11 mouse cellular contexts compared by ENCODE assay signal in the genomic region with DNA sequence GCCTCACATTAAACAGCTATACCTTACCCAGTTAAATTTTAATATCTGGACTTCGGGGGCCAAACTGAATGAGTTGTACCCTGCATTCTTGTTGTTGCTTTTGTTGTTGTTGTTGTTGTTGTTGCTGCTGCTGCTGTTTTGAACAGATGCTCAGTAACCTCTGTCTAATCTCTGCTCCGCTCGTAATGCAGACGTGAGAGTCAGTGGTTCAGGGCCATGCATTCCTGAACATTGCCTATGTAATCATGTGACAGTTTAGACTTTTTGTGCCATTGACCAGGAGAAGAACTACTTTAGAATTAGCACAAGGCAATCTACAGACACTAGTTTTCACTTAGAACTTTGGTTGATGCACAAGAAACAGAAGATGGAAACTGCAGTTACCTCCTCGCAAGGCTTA. TPM values are rescaled to one million over a fixed set of nuclear protein-coding genes. Genes with fewer than 3 reads are reported as not detected.
DNase-seq lines count a peak whose midpoint lies in the region; ATAC-seq and TF ChIP-seq lines count a peak whose summit lies in the region.
"Not testable (repeated sequence)": the region's sequence is repeated elsewhere in the genome, so short reads cannot be mapped to it uniquely, and the experiment has no call there.
"Had no signal": no experiment of that assay in that cellular context is flagged by ENCODE, and none has a peak within 500 bp of the region (broad histone marks: within the 10 kb centered on the region; RNA-seq: fewer than 3 reads in every experiment).

No protein-coding gene starts in this region.

- 64% methylated on average over 5 of the region's 5 CpGs for WGBS in forebrain, embryonic 11.5 days
- WGBS in heart, embryonic 12.5 days = 62% methylated on average over 5 of the region's 5 CpGs
- WGBS in hindbrain, embryonic 13.5 days = 58% methylated on average over 5 of the region's 5 CpGs
- 63% methylated on average over 5 of the region's 5 CpGs for WGBS in kidney, embryonic 14.5 days
- 67% methylated on average over 5 of the region's 5 CpGs for WGBS in limb, embryonic 14.5 days
- 60% methylated on average over 5 of the region's 5 CpGs for WGBS in midbrain, embryonic 12.5 days
- WGBS in neural tube, embryonic 14.5 days = 55% methylated on average over 5 of the region's 5 CpGs

- TF ChIP-seq POLR2A in cortical plate, adult 2 months (IDR thresholded peaks at IDR 0.05; ENCODE audit: extremely low read depth, insufficient read depth, low read length); limb, embryonic 14.5 days (IDR thresholded peaks at IDR 0.05; ENCODE audit: borderline replicate concordance, extremely low read depth, insufficient read depth, insufficient read length): not testable (repeated sequence)

- not testable (repeated sequence) for H3K36me3 ChIP-seq in forebrain, embryonic 11.5 days (ENCODE audit: control insufficient read depth, insufficient read depth, low read length); heart, embryonic 12.5 days; hindbrain, embryonic 13.5 days; kidney, embryonic 14.5 days (ENCODE audit: control insufficient read depth, insufficient read depth, low read length); limb, embryonic 14.5 days (ENCODE audit: control insufficient read depth, insufficient read depth, low read length); midbrain, embryonic 12.5 days; neural tube, embryonic 14.5 days (ENCODE audit: control insufficient read depth, insufficient read depth, low read length)

- H3K9me3 ChIP-seq in forebrain, embryonic 11.5 days (ENCODE audit: control insufficient read depth, low read length); heart, embryonic 12.5 days (replicated peaks); hindbrain, embryonic 13.5 days; kidney, embryonic 14.5 days (ENCODE audit: control insufficient read depth, low read length); limb, embryonic 14.5 days (ENCODE audit: control insufficient read depth, low read length); midbrain, embryonic 12.5 days; neural tube, embryonic 14.5 days (ENCODE audit: control insufficient read depth, low read length): not testable (repeated sequence)

- not testable (repeated sequence) for H3K4me1 ChIP-seq in cortical plate, adult 2 months (ENCODE audit: control insufficient read depth, insufficient read depth, low read length); forebrain, embryonic 11.5 days (replicated peaks; ENCODE audit: control insufficient read depth, insufficient read depth, low read length); heart, embryonic 12.5 days (replicated peaks); hindbrain, embryonic 13.5 days (replicated peaks); kidney, embryonic 14.5 days (ENCODE audit: control insufficient read depth, insufficient read depth, low read length); limb, embryonic 14.5 days (ENCODE audit: control insufficient read depth, insufficient read depth, low read length); midbrain, embryonic 12.5 days; neural tube, embryonic 14.5 days (ENCODE audit: control insufficient read depth, insufficient read depth, low read length)

- TF ChIP-seq CTCF in cortical plate, adult 2 months (IDR thresholded peaks at IDR 0.05; ENCODE audit: extremely low read depth, insufficient read depth, low read length) = not testable (repeated sequence)

- DNase-seq in forebrain, embryonic 11.5 days (ENCODE audit: low spot score); limb, embryonic 14.5 days (ENCODE audit: low spot score): not testable (repeated sequence)

- peak overlapping the region; percentile 33; the same call in 1 of the 2 replicates for H3K4me2 ChIP-seq in forebrain, embryonic 11.5 days (ENCODE audit: low read depth, low read length, severe bottlenecking)
- H3K4me2 ChIP-seq in heart, embryonic 12.5 days = peak overlapping the region; percentile 60
- H3K4me2 ChIP-seq in hindbrain, embryonic 13.5 days = peak overlapping the region; percentile 45
- H3K4me2 ChIP-seq in kidney, embryonic 14.5 days (replicated peaks; ENCODE audit: low read depth, low read length) = peak overlapping the region; percentile 26
- H3K4me2 ChIP-seq in limb, embryonic 14.5 days (replicated peaks; ENCODE audit: low read depth, low read length, severe bottlenecking) = peak overlapping the region; percentile 35
- H3K4me2 ChIP-seq in midbrain, embryonic 12.5 days (replicated peaks) = peak overlapping the region; percentile 45
- peak overlapping the region; percentile 38 for H3K4me2 ChIP-seq in neural tube, embryonic 14.5 days (ENCODE audit: low read depth, low read length)

- ATAC-seq in forebrain, embryonic 11.5 days (replicated peaks; ENCODE audit: low FRiP score) = 0 out of 2 replicates have a peak, but pooled peaks have one; percentile 10
- not testable (repeated sequence) for ATAC-seq in heart, embryonic 12.5 days (ENCODE audit: insufficient number of reproducible peaks, low FRiP score); kidney, embryonic 14.5 days (ENCODE audit: low FRiP score, low TSS enrichment); limb, embryonic 14.5 days (ENCODE audit: low FRiP score, low read depth)
- peak; percentile 27 for ATAC-seq in hindbrain, embryonic 13.5 days (ENCODE audit: low FRiP score)
- ATAC-seq in midbrain, embryonic 12.5 days (ENCODE audit: low FRiP score, low read depth) = 0 out of 2 replicates have a peak, but pooled peaks have one; percentile 31
- peak; percentile 26 for ATAC-seq in neural tube, embryonic 14.5 days (ENCODE audit: low read depth)

- not testable (repeated sequence) for H3K27ac ChIP-seq in cortical plate, adult 2 months (ENCODE audit: insufficient read depth, low read length); forebrain, embryonic 11.5 days (ENCODE audit: low read depth, low read length); heart, embryonic 12.5 days (ENCODE audit: poor library complexity, severe bottlenecking); hindbrain, embryonic 13.5 days; kidney, embryonic 14.5 days (ENCODE audit: low read depth, low read length); limb, embryonic 14.5 days (replicated peaks; ENCODE audit: low read depth, low read length); midbrain, embryonic 12.5 days (replicated peaks); neural tube, embryonic 14.5 days (ENCODE audit: low read depth, low read length)

- H3K27me3 ChIP-seq in forebrain, embryonic 11.5 days (ENCODE audit: control insufficient read depth, insufficient read depth, low read length); heart, embryonic 12.5 days (replicated peaks); hindbrain, embryonic 13.5 days; kidney, embryonic 14.5 days (ENCODE audit: control insufficient read depth, insufficient read depth, low read length); limb, embryonic 14.5 days (ENCODE audit: control insufficient read depth, insufficient read depth, low read length); midbrain, embryonic 12.5 days; neural tube, embryonic 14.5 days (ENCODE audit: control insufficient read depth, insufficient read depth, low read length): not testable (repeated sequence)

- 0 out of 2 replicates have a peak overlapping the region, but pooled peaks have one; percentile 49 for H3K4me3 ChIP-seq in cortical plate, adult 2 months (ENCODE audit: insufficient read depth, low read length)
- not testable (repeated sequence) for H3K4me3 ChIP-seq in forebrain, embryonic 11.5 days (ENCODE audit: low read depth, low read length)
- peak overlapping the region; percentile 34; the same call in 1 of the 2 replicates for H3K4me3 ChIP-seq in heart, embryonic 12.5 days
- H3K4me3 ChIP-seq in hindbrain, embryonic 13.5 days = peak overlapping the region; percentile 44
- peak overlapping the region; percentile 17; the same call in 1 of the 2 replicates for H3K4me3 ChIP-seq in kidney, embryonic 14.5 days (ENCODE audit: low read length)
- peak overlapping the region; percentile 27; the same call in 1 of the 2 replicates for H3K4me3 ChIP-seq in limb, embryonic 14.5 days (replicated peaks; ENCODE audit: low read length)
- H3K4me3 ChIP-seq in midbrain, embryonic 12.5 days = peak overlapping the region; percentile 24
- H3K4me3 ChIP-seq in neural tube, embryonic 14.5 days (ENCODE audit: low read depth, low read length) = peak overlapping the region; percentile 27

- not testable (repeated sequence) for H3K9ac ChIP-seq in forebrain, embryonic 11.5 days (ENCODE audit: low read length); heart, embryonic 12.5 days; hindbrain, embryonic 13.5 days; kidney, embryonic 14.5 days (ENCODE audit: low read depth, low read length); limb, embryonic 14.5 days (ENCODE audit: low read depth, low read length, severe bottlenecking); midbrain, embryonic 12.5 days (replicated peaks); neural tube, embryonic 14.5 days (replicated peaks; ENCODE audit: low read depth, low read length)

RNA-seq across cellular contexts. Expression of gene Tmsb15b2, which starts 17.0 kb away (rescaled TPM):
- 15.6 and 20.8 TPM in 2 replicates for polyA plus RNA-seq in cortical plate, adult 2 months (2012; rRNA removed)
- polyA plus RNA-seq in forebrain, embryonic 11.5 days (2014; fragmentation: Nextera tagmentation; extraction: Ambion mirVana) = 49.6 and 58.7 TPM in 2 replicates
- 18.1 and 22.5 TPM in 2 replicates for polyA plus RNA-seq in heart, embryonic 12.5 days (2016; fragmentation: Nextera tagmentation; extraction: Ambion mirVana)
- 110 and 120 TPM in 2 replicates for polyA plus RNA-seq in hindbrain, embryonic 13.5 days (2015; fragmentation: Nextera tagmentation; extraction: Ambion mirVana)
- polyA plus RNA-seq in kidney, embryonic 14.5 days (2014; fragmentation: Nextera tagmentation; extraction: Ambion mirVana) = 47.0 and 78.3 TPM in 2 replicates
- polyA plus RNA-seq in limb, embryonic 14.5 days (2012; rRNA removed) = 13.4 and 19.8 TPM in 2 replicates
- polyA plus RNA-seq in limb, embryonic 14.5 days (2014; fragmentation: Nextera tagmentation; extraction: Ambion mirVana) = 51.9 and 55.5 TPM in 2 replicates
- polyA plus RNA-seq in midbrain, embryonic 12.5 days (2016; fragmentation: Nextera tagmentation; extraction: Ambion mirVana) = 58.2 and 64.8 TPM in 2 replicates
- 105 and 112 TPM in 2 replicates for polyA plus RNA-seq in neural tube, embryonic 14.5 days (2014; fragmentation: Nextera tagmentation; extraction: Ambion mirVana)
- polyA plus RNA-seq: liver, adult 2 months; thymus, adult 2 months had no signal

RNA-seq across cellular contexts. Expression of gene Tmsb15l, which starts 18.4 kb away (rescaled TPM):
- 6.3 and 6.8 TPM in 2 replicates for polyA plus RNA-seq in cortical plate, adult 2 months (2012; rRNA removed)
- 4.6 and 7.0 TPM in 2 replicates for polyA plus RNA-seq in forebrain, embryonic 11.5 days (2014; fragmentation: Nextera tagmentation; extraction: Ambion mirVana)
- 1.4 and 2.3 TPM in 2 replicates for polyA plus RNA-seq in heart, embryonic 12.5 days (2016; fragmentation: Nextera tagmentation; extraction: Ambion mirVana)
- polyA plus RNA-seq in hindbrain, embryonic 13.5 days (2015; fragmentation: Nextera tagmentation; extraction: Ambion mirVana) = 10.9 and 13.9 TPM in 2 replicates
- polyA plus RNA-seq in kidney, embryonic 14.5 days (2014; fragmentation: Nextera tagmentation; extraction: Ambion mirVana) = 4.5 and 4.9 TPM in 2 replicates
- 4.8 and 8.3 TPM in 2 replicates for polyA plus RNA-seq in limb, embryonic 14.5 days (2012; rRNA removed)
- 5.3 and 6.6 TPM in 2 replicates for polyA plus RNA-seq in limb, embryonic 14.5 days (2014; fragmentation: Nextera tagmentation; extraction: Ambion mirVana)
- 7.8 and 9.3 TPM in 2 replicates for polyA plus RNA-seq in midbrain, embryonic 12.5 days (2016; fragmentation: Nextera tagmentation; extraction: Ambion mirVana)
- polyA plus RNA-seq in neural tube, embryonic 14.5 days (2014; fragmentation: Nextera tagmentation; extraction: Ambion mirVana) = 12.4 and 12.6 TPM in 2 replicates

RNA-seq across cellular contexts. Expression of gene Tmsb15b1, which starts 18.4 kb away (rescaled TPM):
- 11.1 and 12.1 TPM in 2 replicates for polyA plus RNA-seq in cortical plate, adult 2 months (2012; rRNA removed)
- polyA plus RNA-seq in forebrain, embryonic 11.5 days (2014; fragmentation: Nextera tagmentation; extraction: Ambion mirVana) = 20.9 and 25.3 TPM in 2 replicates
- 11.7 and 12.1 TPM in 2 replicates for polyA plus RNA-seq in heart, embryonic 12.5 days (2016; fragmentation: Nextera tagmentation; extraction: Ambion mirVana)
- polyA plus RNA-seq in hindbrain, embryonic 13.5 days (2015; fragmentation: Nextera tagmentation; extraction: Ambion mirVana) = 38.3 and 46.4 TPM in 2 replicates
- polyA plus RNA-seq in kidney, embryonic 14.5 days (2014; fragmentation: Nextera tagmentation; extraction: Ambion mirVana) = 24.1 and 40.1 TPM in 2 replicates
- polyA plus RNA-seq in limb, embryonic 14.5 days (2012; rRNA removed) = 6.3 and 11.3 TPM in 2 replicates
- 28.5 and 30.8 TPM in 2 replicates for polyA plus RNA-seq in limb, embryonic 14.5 days (2014; fragmentation: Nextera tagmentation; extraction: Ambion mirVana)
- 23.9 and 24.7 TPM in 2 replicates for polyA plus RNA-seq in midbrain, embryonic 12.5 days (2016; fragmentation: Nextera tagmentation; extraction: Ambion mirVana)
- 40.9 and 45.1 TPM in 2 replicates for polyA plus RNA-seq in neural tube, embryonic 14.5 days (2014; fragmentation: Nextera tagmentation; extraction: Ambion mirVana)

RNA-seq across cellular contexts. Expression of gene H2bfm, which starts 31.2 kb away (rescaled TPM):
- not detected in 2 replicates for polyA plus RNA-seq in cortical plate, adult 2 months (2012; rRNA removed)
- polyA plus RNA-seq in forebrain, embryonic 11.5 days (2014; fragmentation: Nextera tagmentation; extraction: Ambion mirVana) = not detected in 2 replicates
- polyA plus RNA-seq in heart, embryonic 12.5 days (2016; fragmentation: Nextera tagmentation; extraction: Ambion mirVana) = not detected in 2 replicates
- not detected in 2 replicates for polyA plus RNA-seq in hindbrain, embryonic 13.5 days (2015; fragmentation: Nextera tagmentation; extraction: Ambion mirVana)
- not detected in 2 replicates for polyA plus RNA-seq in kidney, embryonic 14.5 days (2014; fragmentation: Nextera tagmentation; extraction: Ambion mirVana)
- polyA plus RNA-seq in limb, embryonic 14.5 days (2012; rRNA removed) = not detected in 2 replicates
- not detected in 2 replicates for polyA plus RNA-seq in limb, embryonic 14.5 days (2014; fragmentation: Nextera tagmentation; extraction: Ambion mirVana)
- not detected in 2 replicates for polyA plus RNA-seq in midbrain, embryonic 12.5 days (2016; fragmentation: Nextera tagmentation; extraction: Ambion mirVana)
- not detected in 2 replicates for polyA plus RNA-seq in neural tube, embryonic 14.5 days (2014; fragmentation: Nextera tagmentation; extraction: Ambion mirVana)
- polyA plus RNA-seq: activated CD4-positive, CD25-positive, alpha-beta regulatory T cell, adult 4 months; liver, adult 2 months; thymus, adult 2 months had no signal

RNA-seq across cellular contexts. Expression of gene Zcchc18, which starts 34.7 kb away (rescaled TPM):
- 239 and 250 TPM in 2 replicates for polyA plus RNA-seq in cortical plate, adult 2 months (2012; rRNA removed)
- polyA plus RNA-seq in forebrain, embryonic 11.5 days (2014; fragmentation: Nextera tagmentation; extraction: Ambion mirVana) = 94.4 and 99.1 TPM in 2 replicates
- 2.7 and 4.1 TPM in 2 replicates for polyA plus RNA-seq in heart, embryonic 12.5 days (2016; fragmentation: Nextera tagmentation; extraction: Ambion mirVana)
- polyA plus RNA-seq in hindbrain, embryonic 13.5 days (2015; fragmentation: Nextera tagmentation; extraction: Ambion mirVana) = 264 and 268 TPM in 2 replicates
- polyA plus RNA-seq in kidney, embryonic 14.5 days (2014; fragmentation: Nextera tagmentation; extraction: Ambion mirVana) = 21.7 and 31.1 TPM in 2 replicates
- 11.4 TPM in 2 replicates for polyA plus RNA-seq in limb, embryonic 14.5 days (2012; rRNA removed)
- polyA plus RNA-seq in limb, embryonic 14.5 days (2014; fragmentation: Nextera tagmentation; extraction: Ambion mirVana) = 17.1 and 21.3 TPM in 2 replicates
- 106 and 119 TPM in 2 replicates for polyA plus RNA-seq in midbrain, embryonic 12.5 days (2016; fragmentation: Nextera tagmentation; extraction: Ambion mirVana)
- 366 and 415 TPM in 2 replicates for polyA plus RNA-seq in neural tube, embryonic 14.5 days (2014; fragmentation: Nextera tagmentation; extraction: Ambion mirVana)
